Mouse (Mus musculus) spleen, adult 12 weeks (tissue): ENCODE data around the gene Ncdn.

ENCODE experiments used
- DNase-seq: peaks from one replicate; pipeline ENCODE4 v3.0.0; 2022; ENCODE audit warnings: low spot score

Gene Ncdn

GRCm38 (mm10) chr4:126707439-126707826, 45.8 kb downstream of the Ncdn start:
- no peak for DNase-seq

GRCm38 (mm10) chr4:126706630-126707438, 46.4 kb downstream of the Ncdn start:
- no peak for DNase-seq

- DNase-seq: no peak
Observed at GRCm38 (mm10) chr4:126696908-126697307, 56.3 kb downstream of the Ncdn start.
